Mouse (Mus musculus) gastrocnemius, postnatal 14 days (tissue): ENCODE measurements around the gene Emp2. TPM values are rescaled to one million over a fixed set of nuclear protein-coding genes. Genes with fewer than 3 reads are reported as not detected.
"Not testable (repeated sequence)": the region's sequence is repeated elsewhere in the genome, so short reads cannot be mapped to it uniquely, and the experiment has no call there.

Experiments
- DNase-seq: peaks from one replicate; pipeline ENCODE4 v3.0.0; 2021; ENCODE audit warnings: mixed read lengths
- intact Hi-C: fragments of 180-260 bp; cut with DNase I; formaldehyde crosslinking; loops from one replicate; pipeline ENCODE4 v1.15.1; 2025; ENCODE audit warnings: low total_unique reads
- microRNA-seq, 2 experiments: library from miRNA; unstranded; fragments of <30 nt; microRNA quantifications; one replicate each; pipeline ENCODE4 v1.2.0; 2021
- total RNA-seq, 2 experiments: library from RNA; stranded (reverse); gene quantifications; 2 replicates each; pipeline ENCODE4 v1.2.3; 2021

Emp2 gene
- total RNA-seq, 2 experiments from 2014 or later = 6.4 to 10.1 TPM

GRCm38 (mm10) chr16:10280286-10280951 lies 33.3 kb downstream of the Emp2 start:
- intact Hi-C loops = loop anchor here (5.0 kb wide), 2 partner anchors 117 to 242 kb away; partner anchors contain the start of gene Tekt5
- peak; percentile 77 for DNase-seq

GRCm38 (mm10) chr16:10276778-10277177 lies 37.0 kb downstream of the Emp2 start:
- DNase-seq = not testable (repeated sequence)

GRCm38 (mm10) chr16:10274465-10274864 lies 39.3 kb downstream of the Emp2 start:
- intact Hi-C loops = no loop called here
- DNase-seq = no peak

More at GRCm38 (mm10) chr16:10276778-10277177, 37.0 kb downstream of the Emp2 start:
- intact Hi-C loops = not testable (repeated sequence)

- intact Hi-C loops = no loop called here
- DNase-seq = peak; percentile 25
These were observed 41.5 kb downstream of the Emp2 start for GRCm38 (mm10) chr16:10272256-10272655.

GRCm38 (mm10) chr16:10253993-10254392 lies 59.8 kb downstream of the Emp2 start:
- no peak for DNase-seq
- intact Hi-C loops = no loop called here

GRCm38 (mm10) chr16:10236601-10237000 lies 77.2 kb downstream of the Emp2 start:
- intact Hi-C loops = no loop called here

More at GRCm38 (mm10) chr16:10236601-10237000, 77.2 kb downstream of the Emp2 start:
- no peak for DNase-seq

Small RNA genes within 50 kb of the gene (microRNA-seq; reads per million reads assigned to microRNA genes)
- 0 reads per million in 2 experiments for gene Gm22932

Other genes starting within 250 kb of the Emp2 start
- gene Rpl39l, start 143.7 kb downstream of the Emp2 start, total RNA-seq = under 1 TPM in 1 of 2 experiments, not detected in 1; 0.40 TPM
- gene Atf7ip2, start 121.3 kb downstream of the Emp2 start, total RNA-seq = not detected
- under 1 TPM in 1 of 2 experiments, not detected in 1; 0.18 TPM for gene Tekt5, start 81.5 kb upstream of the Emp2 start, total RNA-seq
- gene Nubp1, start 98.0 kb upstream of the Emp2 start, total RNA-seq = 1 to 10 TPM; 6.5 to 6.9 TPM
- gene Tvp23a, start 133.4 kb upstream of the Emp2 start, total RNA-seq = under 1 TPM; 0.69 to 0.80 TPM
- gene Ciita, start 166.1 kb upstream of the Emp2 start, total RNA-seq = under 1 TPM; 0.14 to 0.22 TPM
- 10 to 100 TPM; 25.9 to 26.0 TPM for gene Dexi, start 229.1 kb upstream of the Emp2 start, total RNA-seq
- 10 to 100 TPM; 26.2 to 28.4 TPM for gene Clec16a, start 231.4 kb upstream of the Emp2 start, total RNA-seq